Mouse (Mus musculus) cerebellum, adult (tissue): ENCODE measurements around the gene Dmkn.
"Not testable (repeated sequence)": the region's sequence is repeated elsewhere in the genome, so short reads cannot be mapped to it uniquely, and the experiment has no call there.

Experiments used
- ATAC-seq: cut with Nextera tagmentation; 2 replicates; pipeline ENCODE4 v1.9.2; 2017; ENCODE audit warnings: mild to moderate bottlenecking, moderate library complexity, mixed read lengths; ENCODE audit not compliant: insufficient number of reproducible peaks, low FRiP score, low TSS enrichment

Gene Dmkn

GRCm38 (mm10) chr7:30810319-30810718, 46.8 kb downstream of the Dmkn start:
- no peak for ATAC-seq

- ATAC-seq: no peak
Measured at GRCm38 (mm10) chr7:30811757-30812290, 48.3 kb downstream of the Dmkn start.

- ATAC-seq: no peak
Measured at GRCm38 (mm10) chr7:30812291-30812807, 48.8 kb downstream of the Dmkn start.

- ATAC-seq: no peak
Measured at GRCm38 (mm10) chr7:30820131-30820530, 56.6 kb downstream of the Dmkn start.

- ATAC-seq: no peak
Measured at GRCm38 (mm10) chr7:30820854-30821445, 57.4 kb downstream of the Dmkn start.

GRCm38 (mm10) chr7:30821532-30821931, 58.0 kb downstream of the Dmkn start:
- ATAC-seq: no peak

- ATAC-seq: no peak
Measured at GRCm38 (mm10) chr7:30823675-30824074, 60.1 kb downstream of the Dmkn start, which contains the start of gene Ffar2. Gene Ffar2 (minus strand): TSS chr7:30823775.

- no peak for ATAC-seq
Measured at GRCm38 (mm10) chr7:30824306-30824705, 60.8 kb downstream of the Dmkn start.

- no peak for ATAC-seq
Measured at GRCm38 (mm10) chr7:30826660-30827059, 63.1 kb downstream of the Dmkn start.

GRCm38 (mm10) chr7:30828871-30829270, 65.3 kb downstream of the Dmkn start:
- ATAC-seq: not testable (repeated sequence)

GRCm38 (mm10) chr7:30829428-30829827, 65.9 kb downstream of the Dmkn start:
- no peak for ATAC-seq
